Mouse (Mus musculus): Measurements from ENCODE around the gene Rab3a.

Gene Rab3a

DNA sequence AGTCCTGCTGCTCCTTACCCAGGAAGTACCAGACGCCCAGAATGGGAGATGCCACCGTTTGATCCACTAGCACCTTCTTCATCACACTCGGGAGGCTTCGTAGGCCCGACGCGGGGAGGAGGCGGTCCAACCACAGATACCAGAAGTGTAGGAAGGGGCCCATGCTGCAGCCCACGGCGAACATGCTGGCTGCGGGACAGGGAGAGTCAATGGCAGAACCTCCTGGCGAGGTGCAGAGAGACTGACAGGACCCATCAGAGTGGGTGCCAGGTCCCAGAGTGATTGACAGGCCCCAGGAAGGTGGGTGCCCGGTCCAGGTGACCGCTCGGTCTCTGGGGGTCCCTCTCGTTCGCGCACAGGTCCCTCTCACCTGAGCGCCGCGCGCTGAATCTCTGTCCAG, 5.9 kb downstream of the Rab3a start:
- DNase-seq = no peak

DNA sequence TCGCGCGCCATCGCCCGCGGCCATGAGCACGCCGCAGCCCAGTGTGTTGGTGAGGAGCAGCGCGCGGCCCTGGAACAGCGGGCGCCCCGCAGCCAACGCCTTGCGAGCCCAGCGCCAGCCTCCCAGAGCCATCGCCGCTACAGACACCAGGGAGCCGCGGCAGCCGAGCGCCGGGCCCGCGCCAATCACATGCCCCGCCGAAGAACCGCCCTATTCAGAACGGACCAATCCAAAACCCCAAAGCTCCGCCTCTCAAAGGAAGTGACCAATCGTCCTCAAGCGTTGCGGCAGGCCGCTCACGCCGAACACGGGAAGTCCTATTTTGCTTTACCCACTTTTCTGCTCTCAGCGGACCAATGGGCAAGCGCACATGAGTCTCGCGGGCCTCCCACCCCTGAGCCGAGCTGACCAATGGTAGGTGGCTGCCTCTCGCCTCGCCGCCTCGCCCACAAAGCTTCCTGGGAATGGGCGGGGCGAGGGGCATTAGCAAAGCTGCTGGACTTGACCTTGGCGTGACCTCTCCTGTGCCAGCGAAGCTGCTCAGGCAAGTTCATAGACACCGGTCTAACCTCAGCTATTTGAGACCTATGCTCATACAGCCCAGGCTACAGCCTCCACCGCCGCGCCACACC, 6.4 kb downstream of the Rab3a start, which contains the start of gene Mpv17l2:
Gene Mpv17l2, minus strand, starts transcription at position 172 of the 632 bp plus-strand sequence.
- peak; percentile 93 to 98 for DNase-seq

DNA sequence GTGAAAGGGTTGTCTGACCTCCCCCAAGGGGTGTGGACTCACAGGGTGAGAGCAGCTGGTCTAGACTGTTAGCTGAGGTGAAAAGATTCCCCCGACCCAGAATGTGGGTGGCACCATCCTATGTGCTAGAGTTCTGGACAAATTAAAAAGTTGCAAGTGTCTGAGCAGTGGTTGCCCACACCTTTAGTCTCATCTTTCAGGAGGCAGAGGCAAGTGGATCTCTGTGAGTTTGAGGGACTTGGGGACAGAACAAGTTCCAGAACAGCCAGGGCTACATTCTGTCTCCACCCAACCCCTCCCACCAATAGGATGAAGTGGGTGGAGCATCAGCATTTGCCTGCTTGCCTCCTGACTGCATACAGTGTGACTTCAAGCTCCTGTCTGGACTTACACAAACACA, 7.6 kb downstream of the Rab3a start:
- peak in 1 of 2 experiments; percentile 18 for DNase-seq

DNA sequence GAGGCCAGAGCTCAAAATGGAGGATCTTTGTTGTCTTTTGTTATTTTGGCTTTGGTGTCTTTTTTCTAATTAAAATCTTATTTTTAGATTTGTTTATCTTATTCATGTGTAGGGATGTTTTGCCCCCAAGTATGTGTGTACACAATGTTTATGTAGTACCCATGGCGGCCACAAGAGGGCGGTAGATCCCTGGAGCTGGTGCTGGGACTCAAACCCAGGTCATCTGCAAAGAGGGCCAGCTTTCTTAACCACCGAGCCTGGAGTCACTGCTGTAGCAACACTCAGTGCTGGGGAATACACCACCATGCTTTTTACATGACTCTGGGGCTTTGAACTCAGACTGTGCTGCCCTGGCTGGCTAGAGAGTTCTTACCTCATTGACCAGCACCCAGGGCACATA, 8.9 kb downstream of the Rab3a start:
- peak; percentile 65 to 74 for DNase-seq

DNA sequence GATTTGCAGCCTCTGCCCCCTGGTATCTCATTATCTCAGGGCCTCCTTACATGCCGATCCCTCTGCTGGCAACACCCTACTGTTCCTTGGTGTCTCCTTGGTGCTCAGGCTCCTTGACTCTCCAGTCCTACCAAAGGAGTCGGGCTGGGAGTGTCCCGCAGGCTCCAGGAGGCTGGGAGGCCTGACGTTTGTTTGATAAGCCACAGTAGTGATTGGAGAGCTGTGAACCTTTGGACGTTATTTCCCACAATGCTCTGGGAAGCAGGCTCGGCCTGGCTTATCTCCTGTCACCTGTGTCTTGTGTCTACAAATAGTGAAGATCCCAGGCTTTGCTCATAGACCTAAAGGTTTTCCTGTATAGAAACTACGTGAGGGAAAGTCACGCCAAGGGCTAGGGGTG, 9.5 kb downstream of the Rab3a start:
- no peak for DNase-seq

DNA sequence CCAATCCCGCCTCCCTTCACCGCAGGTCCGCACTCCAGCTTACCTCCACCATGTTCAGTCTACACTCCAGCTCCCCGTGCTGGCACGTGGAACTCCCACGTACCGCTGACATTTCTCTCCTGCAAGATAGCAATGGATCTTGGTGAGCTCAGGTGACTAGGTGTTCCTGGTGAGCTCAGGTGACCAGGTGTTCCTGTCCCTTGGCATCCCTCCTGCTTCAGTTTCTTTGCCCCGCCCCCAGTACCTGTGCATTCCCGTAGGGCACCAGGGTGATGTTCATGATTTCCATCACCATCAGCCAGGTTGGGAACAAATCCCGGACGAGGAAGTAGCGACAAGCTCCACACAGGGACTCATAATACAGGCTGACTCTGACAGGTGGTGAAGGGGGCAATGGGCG, 10.2 kb downstream of the Rab3a start:
- peak; percentile 14 to 18 for DNase-seq

DNA sequence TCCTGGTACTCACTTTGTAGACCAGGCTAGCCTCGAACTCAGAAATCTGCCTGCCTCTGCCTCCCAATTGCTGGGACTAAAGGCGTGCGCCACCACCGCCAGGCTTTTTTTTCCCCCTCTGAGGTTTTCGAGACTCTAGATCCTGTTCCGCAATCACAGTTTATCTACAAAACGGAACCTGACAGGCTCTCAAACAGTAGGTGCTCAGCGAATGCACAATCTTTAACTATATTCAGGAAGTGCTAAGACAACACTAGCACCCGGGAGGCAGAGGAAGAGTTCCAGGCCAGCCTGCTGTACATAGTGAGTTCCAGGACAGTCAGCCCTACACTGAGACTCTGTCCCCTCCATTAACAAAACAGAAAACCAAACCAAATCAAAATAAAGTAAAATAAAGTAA, 10.8 kb downstream of the Rab3a start:
- no peak for DNase-seq

DNA sequence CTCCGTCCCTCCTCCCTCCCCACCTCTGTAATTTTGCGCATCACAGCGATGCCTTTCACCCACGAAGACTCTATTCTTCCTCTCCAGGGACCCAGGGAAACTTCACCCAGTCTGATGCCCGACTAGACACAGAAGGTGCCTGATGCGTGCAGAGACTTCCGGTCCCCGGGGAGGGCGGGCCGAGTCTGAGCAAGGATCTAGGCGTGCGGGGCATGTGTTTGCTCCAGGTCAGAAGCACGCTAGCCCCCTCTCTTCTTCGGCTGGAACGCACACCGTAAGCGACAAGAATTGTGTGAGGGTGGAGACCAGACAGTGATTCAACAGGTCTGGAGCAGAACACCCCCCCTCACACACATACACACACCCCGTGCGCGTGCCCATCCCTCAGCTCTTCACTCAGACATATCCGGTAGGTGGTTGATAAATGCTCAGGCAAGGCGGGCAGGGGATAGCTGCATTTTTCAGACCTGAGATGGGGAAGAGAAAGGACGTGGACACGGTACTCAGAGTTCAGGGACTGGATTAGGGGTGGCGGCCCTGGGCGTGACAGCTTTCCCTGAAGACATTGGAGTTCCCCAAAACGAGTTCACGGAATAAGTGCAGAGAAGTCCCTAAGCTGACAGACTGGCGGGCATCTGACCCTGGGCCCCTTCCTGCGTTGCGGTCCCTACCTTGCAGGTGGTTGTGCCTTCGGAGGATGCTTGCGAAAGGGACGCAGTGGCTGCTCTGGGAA, 11.5 kb downstream of the Rab3a start:
- peak; percentile 23 to 28 for DNase-seq

DNA sequence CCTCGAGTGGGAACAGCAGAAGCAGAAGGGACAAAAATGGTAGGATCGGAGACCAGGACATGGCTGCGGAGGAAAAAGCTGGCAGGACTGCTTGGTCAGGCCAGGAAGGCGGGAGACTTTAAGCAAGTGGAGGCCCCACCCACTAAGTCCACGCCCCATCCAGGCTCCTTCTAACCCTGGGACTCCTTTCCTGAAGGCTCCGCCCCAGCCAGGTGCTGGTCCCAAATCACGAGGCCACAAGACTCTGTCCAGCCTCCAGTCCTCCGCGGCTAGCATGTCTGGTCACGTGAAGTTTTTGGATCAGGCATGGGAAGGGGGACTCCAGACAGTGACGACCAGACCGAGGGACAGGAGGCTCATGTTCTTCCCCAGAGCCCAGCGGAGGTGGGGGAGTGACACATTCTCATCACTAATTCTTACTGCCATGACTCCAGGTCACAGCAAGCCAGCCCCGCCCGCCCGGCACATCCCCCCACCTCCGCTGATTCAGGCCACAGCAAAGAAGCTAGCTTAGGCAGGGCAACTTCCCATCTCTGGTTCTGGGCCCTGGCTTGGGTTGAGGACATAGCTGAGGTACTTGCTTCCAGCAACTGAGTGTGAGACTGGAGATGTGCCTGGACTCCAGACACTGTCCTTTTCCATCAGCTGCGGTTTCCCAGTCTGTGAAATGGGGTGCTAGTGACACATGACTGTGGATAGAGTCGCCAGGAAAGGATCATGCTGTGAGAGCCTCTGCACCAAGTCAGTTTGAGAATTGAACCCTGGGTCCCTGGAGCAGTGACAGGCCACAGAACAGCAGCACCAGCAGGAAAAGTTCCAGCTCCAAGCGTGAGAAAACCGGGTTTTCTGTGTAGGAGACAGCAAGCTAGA, 12.3 kb downstream of the Rab3a start:
- peak; percentile 64 to 72 for DNase-seq

DNA sequence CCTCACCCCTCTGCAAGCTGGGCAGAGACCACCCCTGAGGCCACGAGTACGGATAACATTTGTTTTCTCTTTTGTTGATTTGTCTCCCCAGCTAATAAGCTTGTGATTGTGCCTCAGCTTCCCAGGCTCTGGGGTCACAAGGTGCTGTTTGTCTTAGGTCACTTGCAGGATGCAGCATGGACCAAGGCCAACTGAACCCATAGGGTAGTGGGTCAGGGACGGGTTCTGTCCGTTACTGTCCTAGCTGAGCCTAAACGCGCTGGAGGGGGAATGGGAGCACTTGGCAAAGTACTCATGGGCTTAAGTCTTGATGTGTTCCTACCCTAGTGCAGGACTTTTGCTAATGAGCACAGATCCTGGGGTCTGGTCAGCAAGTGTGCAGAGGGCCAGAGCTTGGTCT, 13.0 kb downstream of the Rab3a start:
- DNase-seq = peak in 1 of 2 experiments; percentile 13

DNA sequence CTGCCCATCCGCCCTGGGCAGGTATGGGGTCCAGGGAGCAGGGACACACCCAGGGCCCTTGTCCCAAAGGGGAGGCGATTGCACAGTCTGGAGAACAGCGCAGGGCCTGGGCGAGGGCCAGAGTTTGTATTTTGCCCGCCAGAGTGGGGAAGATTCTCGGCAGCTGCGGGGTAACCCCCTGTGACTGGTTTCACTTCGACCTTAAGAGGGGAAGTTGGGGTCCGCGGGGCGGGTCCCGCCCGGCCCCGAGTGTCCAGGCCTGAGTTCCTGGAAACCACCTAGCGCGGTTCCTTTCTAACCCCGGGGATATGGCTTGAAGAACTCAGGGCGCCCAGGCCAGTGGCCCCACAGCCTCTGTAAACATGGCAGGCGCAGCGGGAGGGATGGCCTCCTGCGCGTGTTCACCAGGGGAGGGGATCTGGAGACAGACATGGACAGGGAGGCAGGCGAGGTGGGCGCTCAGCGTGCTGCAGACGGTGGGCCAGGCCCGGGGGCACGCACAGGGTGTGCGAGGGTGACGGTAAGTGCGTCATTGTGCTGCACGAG, 13.8 kb downstream of the Rab3a start:
- DNase-seq = peak; percentile 20 to 32

DNA sequence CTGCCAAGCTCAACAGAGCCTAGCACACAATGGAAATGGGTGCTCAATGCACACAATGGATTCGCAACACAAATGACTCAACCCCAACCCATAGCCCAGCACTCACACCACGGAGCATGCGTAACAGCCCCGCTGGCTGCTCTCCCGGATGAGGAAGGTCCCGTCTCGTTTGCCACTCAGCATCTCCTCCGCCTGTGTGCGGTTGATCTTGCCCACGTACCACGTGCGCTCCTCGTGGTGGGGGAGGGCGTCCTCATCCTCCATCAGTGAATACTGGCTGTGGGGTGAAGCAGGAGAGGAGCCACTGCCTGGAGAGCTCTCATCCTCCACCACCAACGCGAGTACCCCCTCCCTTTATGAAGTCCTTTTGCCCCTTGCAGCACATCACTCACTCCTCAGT, 14.5 kb downstream of the Rab3a start:
- peak in 1 of 2 experiments; percentile 32 for DNase-seq

DNA sequence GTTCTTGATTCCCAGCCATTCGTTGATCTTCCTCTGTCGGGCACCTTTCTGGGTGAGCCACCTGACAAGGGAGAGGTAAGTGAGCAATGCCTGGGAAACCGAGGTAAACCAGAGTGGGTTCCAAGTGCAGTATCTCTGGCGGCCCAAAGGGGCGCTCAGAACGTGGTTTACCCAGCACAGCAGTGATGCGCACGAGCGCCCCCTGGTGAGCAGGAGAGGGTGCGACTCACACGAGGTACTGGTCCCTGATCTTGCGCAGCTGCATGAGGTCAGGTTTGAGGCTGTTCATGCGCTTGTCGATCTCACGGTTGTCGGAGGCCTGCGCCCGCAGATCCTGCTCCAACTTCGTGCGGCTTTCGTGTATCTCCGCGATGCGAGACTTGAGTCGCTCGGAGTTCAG, 14.9 kb downstream of the Rab3a start:
- DNase-seq = peak; percentile 96 to 97

DNA sequence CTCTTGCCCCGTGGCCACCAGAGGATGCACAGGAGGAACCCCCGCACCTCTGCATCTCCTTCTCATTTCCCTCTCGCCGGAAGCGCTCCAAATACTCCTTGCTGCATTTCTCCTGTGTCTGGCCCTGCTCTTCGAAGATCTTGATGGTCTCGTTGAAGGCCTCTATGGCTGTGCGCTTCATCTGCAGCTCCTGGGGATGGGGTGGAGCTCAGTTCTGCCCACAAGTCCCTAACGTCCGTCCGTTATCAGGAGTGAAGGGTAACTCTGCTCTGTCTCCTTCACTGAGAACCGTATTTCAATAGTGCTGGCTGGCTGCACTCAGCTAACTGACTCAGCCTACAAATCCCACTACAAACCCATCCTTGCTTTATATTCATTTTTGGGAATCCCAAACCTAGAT, 15.4 kb downstream of the Rab3a start:
- DNase-seq = no peak

DNA sequence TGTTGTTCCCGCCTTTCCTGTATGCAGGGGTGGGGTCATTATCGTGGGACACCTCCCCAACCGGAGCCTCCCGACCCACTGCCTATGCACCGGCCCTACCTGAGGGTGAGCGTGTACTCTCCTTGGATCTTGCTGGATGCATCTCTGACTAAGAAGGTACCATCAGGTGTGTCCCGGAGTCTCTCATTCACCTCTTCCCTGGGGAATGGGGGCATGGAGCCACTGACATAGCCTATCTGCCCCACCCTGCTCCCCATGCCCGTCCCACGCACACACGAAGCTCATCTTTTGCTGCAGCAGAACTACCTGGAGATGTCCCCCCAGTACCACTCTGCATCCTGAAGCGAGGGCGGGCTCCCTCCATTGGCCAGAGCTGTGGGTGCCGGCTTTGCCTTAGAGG, 16.3 kb downstream of the Rab3a start:
- no peak for DNase-seq

DNA sequence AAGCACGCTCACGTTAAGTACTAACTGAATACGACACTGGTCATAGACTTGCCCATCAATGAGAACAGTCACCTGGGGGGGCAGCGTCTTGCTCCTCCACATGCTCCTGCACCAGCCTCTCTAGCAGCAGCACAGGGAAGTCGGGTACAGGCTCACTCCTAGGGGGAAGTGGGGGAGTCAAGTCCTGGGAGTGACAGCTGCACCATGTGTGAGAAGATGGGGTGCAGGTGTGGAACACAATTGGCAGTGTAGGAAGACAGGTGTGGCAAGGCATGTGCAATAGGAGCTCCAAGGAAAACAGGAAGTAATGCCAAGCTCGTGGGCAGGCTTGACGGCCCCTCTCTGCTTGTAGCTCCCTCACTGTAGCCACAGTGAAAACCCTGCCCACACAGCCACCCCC, 16.7 kb downstream of the Rab3a start:
- DNase-seq = no peak

DNA sequence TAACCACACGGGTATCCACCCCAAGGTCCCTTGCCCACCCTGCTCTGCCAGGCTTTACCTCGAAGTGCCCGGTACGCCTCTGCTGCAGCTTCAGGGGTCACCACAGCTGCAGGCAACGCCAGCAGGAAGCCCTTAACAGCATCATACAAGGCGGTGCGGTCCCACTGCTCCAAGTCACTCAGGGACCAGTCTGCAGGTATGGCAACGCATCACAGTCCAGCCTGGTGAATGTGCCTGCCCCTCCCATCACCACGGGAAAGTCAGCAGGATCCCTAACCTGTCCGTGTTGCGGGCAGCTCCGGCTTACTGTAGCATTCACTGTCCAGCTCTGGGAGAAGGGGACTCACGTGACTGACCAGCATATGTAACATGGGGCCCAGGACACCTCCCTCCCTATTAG, 17.6 kb downstream of the Rab3a start:
- DNase-seq = no peak

DNA sequence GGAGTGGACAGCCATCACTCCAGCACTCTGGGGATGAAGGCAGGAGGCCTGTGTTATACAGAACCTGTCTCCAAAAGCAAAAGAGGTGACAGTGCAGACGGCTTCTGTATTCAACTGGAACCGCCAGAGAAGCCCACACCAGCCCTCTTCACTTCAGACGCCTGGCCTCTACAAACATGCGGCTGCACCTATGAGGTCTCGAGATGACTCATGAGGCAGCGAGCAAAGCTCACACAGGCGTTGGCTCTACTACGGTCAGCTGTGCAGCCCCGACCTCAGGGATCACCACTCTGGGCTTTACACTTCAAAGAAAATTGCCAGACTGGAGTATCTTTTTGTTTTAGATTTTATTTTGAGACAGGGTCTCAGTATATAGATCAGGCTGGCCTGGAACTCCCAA, 18.4 kb downstream of the Rab3a start:
- DNase-seq = no peak

DNA sequence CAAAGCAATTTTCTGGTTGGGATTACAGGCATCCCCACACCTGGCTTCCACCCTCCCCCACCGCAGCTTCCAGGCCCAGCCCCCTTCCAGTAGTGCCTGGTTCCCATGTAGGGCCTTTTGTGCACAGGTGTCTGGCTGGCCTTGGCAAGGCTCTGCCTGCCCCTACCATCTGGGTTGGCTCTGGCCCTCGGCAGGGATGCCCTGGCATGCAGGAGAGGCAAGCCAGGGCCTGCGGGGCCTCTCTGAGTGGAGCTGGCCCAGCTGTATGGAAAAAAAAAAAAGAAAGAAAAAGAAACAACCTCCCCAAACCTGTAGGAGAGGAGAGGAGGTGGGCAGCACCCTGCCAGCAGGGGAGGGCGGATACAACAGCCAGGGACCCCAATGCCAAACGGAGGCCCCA, 18.9 kb downstream of the Rab3a start:
- DNase-seq = peak; percentile 77 to 82

DNA sequence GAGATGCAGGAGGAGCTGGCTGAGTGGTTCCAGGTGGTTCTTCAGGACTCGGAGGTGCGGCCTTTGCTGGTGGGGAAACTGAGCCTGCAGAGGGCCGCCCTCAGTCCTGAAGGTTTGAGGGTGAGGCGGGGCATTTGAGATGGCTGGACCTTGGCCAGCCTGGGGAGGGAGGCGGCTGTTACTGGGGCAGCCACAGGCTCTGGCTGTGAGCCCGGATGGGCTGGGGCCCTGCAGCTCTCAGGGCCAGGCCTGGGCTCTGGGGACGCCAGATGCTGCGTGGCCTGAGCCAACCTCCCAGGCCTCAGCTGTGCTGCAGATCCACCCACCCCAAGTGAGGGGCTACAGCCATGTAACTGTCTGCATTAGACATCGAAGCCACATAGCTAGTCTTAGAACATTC, 19.4 kb downstream of the Rab3a start:
- peak; percentile 76 to 82 for DNase-seq

DNA sequence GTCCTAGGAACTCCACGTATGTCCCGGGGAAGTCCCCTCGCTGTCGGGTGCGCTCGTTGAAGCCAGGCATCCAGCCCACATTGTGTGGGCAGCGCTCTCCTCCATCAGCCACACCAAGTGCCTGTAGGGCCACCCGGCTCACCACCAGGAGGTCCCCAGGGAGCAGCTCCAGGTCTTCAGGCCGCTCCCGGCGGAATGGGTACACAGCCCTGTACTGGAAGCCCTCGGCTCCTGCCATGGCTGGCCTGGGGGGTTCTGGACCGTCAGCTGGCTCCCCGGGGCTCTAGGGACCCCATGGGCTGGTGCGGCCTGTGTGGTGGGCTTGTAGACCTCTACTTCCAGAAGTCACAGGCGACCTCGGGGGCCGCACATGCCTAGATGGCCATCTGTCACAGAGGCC, 20.3 kb downstream of the Rab3a start:
- DNase-seq = no peak

DNA sequence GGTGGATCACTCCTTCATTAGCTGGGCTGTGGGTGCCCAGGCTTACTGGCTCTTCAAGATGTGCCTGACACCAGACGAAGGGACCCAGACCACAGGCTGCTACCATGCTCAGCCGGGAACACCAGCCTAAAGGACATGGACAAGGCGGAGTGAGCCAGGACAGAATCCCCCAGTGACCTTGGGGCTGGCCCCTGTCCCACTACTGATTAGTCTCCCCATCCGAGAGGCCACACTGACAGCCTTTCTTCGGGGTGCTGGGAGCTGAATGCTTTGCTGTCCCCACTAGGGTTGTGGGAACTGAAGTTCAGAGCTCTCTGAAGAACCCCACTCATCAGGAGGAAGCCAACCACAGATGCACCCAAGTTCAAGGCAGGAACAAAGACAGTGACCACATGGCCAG, 20.7 kb downstream of the Rab3a start:
- no peak for DNase-seq

DNA sequence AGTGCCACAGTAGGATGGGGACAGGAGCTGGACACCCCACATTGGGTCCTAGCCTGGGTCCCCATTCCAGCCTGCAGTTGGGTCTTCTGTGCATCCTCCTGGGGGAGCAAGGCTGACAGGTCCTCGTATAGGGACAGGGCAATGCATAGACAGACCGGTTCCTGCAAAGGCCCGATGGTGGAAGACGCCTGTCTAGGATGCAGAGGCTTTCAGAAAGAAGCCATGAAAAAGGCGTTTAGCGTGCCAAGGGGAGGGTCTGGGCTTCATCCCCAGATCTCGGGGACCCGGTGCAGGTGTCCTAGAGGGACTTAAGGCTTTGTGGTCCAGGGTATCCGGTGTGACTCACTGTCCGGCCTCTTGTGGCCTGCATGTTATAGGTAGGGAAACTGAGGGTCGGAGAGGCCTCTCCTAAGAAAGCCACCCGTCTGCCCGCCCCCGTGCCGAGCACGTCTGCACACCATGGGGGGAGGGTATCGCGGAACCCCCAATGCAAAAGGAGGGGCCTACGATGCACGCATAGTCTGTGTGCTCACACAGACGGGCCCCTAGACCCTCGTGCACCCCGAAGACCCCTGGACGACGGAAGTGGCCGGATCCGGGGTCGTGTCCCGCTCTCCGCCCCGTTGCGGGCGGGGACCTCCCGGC, 21.5 kb downstream of the Rab3a start:
- no peak for DNase-seq
